ENCODE assay signal across 28 mouse cellular contexts in the genomic region with DNA sequence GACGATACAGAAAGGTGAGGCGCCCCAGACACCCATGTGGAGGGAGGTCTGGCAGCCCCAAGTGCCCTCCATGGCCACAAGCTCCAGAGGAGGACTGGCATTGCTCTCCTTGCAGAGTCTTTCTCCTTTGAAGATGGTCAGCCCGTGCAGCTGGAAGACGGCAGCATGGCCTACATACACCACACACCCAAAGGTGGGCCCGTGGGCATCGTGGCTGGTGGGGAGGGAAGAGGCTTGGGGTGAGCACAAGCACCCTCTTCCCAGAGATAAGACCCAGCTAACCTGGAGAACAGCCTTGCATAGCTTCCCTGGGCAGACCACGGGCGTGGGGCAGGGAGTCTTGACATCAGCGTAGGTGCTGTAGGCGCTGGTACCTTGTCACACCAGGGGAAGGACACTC. TPM values are rescaled to one million over a fixed set of nuclear protein-coding genes. Genes with fewer than 3 reads are reported as not detected.
"Had no signal": no experiment of that assay in that cellular context is flagged by ENCODE, and none has a peak within 500 bp of the region (broad histone marks: within the 10 kb centered on the region; RNA-seq: fewer than 3 reads in every experiment).

No protein-coding gene starts in this region.

- H3K4me1 ChIP-seq: embryonic facial prominence, embryonic 12.5 days; embryonic facial prominence, embryonic 13.5 days; forebrain, embryonic 12.5 days; forebrain, embryonic 13.5 days; forebrain, embryonic 15.5 days had no signal

- DNase-seq: cerebellum, adult 2 months; cerebellum, adult 8-10 months; cerebellum, adult 9-10 months; cerebellum, adult 9-11 months; cerebellum, postnatal 10 days; cerebellum, postnatal 14 days; cerebellum, postnatal 25 days; cerebellum, postnatal 36 days; embryo, embryonic 11 days; forebrain, postnatal 0 days; gastrocnemius, adult 2 months; gastrocnemius, postnatal 10 days; gastrocnemius, postnatal 14 days; gastrocnemius, postnatal 25 days; gastrocnemius, postnatal 36 days; heart, adult 18-20 months; heart, adult 2 months had no signal

- H3K27ac ChIP-seq: embryonic facial prominence, embryonic 12.5 days; embryonic facial prominence, embryonic 13.5 days; forebrain, embryonic 10.5 days; forebrain, embryonic 12.5 days; forebrain, embryonic 13.5 days; forebrain, embryonic 15.5 days; gastrocnemius, adult 2 months; heart, adult 2 months; heart, embryonic 10.5 days had no signal

- H3K4me3 ChIP-seq: embryonic facial prominence, embryonic 12.5 days; embryonic facial prominence, embryonic 13.5 days; erythroblast, embryonic 14.5 days; forebrain, embryonic 10.5 days; forebrain, embryonic 12.5 days; forebrain, embryonic 13.5 days; forebrain, embryonic 15.5 days; gastrocnemius, adult 2 months; heart, adult 2 months; heart, embryonic 10.5 days had no signal

- ATAC-seq: forebrain, embryonic 13.5 days; forebrain, embryonic 14.5 days; forebrain, embryonic 15.5 days; forebrain, embryonic 16.5 days; forebrain, postnatal 0 days had no signal

- H3K27me3 ChIP-seq: embryonic facial prominence, embryonic 12.5 days; embryonic facial prominence, embryonic 13.5 days; forebrain, embryonic 12.5 days; forebrain, embryonic 13.5 days; forebrain, embryonic 15.5 days had no signal

- H3K9ac ChIP-seq: embryonic facial prominence, embryonic 12.5 days; embryonic facial prominence, embryonic 13.5 days; forebrain, embryonic 12.5 days; forebrain, embryonic 13.5 days; forebrain, embryonic 15.5 days; forebrain, postnatal 0 days had no signal

- H3K9me3 ChIP-seq: embryonic facial prominence, embryonic 12.5 days; embryonic facial prominence, embryonic 13.5 days; forebrain, embryonic 10.5 days; forebrain, embryonic 12.5 days; forebrain, embryonic 13.5 days; forebrain, embryonic 15.5 days; heart, embryonic 10.5 days had no signal

- H3K4me2 ChIP-seq: embryonic facial prominence, embryonic 12.5 days; embryonic facial prominence, embryonic 13.5 days; forebrain, embryonic 12.5 days; forebrain, embryonic 13.5 days; forebrain, embryonic 15.5 days had no signal

RNA-seq across cellular contexts. Expression of a gene that starts 53.1 kb away (rescaled TPM):
- total RNA-seq: granulocyte monocyte progenitor cell, adult 5-6 weeks had no signal
- polyA plus RNA-seq: erythroblast, embryonic 14.5 days had no signal
